Mouse (Mus musculus) gonadal fat pad, adult 2 months (tissue): ENCODE measurements around the gene Arhgap31. TPM values are rescaled to one million over a fixed set of nuclear protein-coding genes. Genes with fewer than 3 reads are reported as not detected.

Experiments used
- DNase-seq: peaks from one replicate; pipeline ENCODE4 v3.0.0-alpha.2; 2012; ENCODE audit warnings: low read depth
- polyA plus RNA-seq: library from polyadenylated mRNA; depleted of rRNA; stranded (reverse); fragments of >200 nt; gene quantifications from 2 replicates; pipeline ENCODE4 v1.2.3, GENCODE M21; 2012; rRNA removed

The Arhgap31 gene
- polyA plus RNA-seq = 13.1 and 18.1 TPM in 2 replicates

DNA sequence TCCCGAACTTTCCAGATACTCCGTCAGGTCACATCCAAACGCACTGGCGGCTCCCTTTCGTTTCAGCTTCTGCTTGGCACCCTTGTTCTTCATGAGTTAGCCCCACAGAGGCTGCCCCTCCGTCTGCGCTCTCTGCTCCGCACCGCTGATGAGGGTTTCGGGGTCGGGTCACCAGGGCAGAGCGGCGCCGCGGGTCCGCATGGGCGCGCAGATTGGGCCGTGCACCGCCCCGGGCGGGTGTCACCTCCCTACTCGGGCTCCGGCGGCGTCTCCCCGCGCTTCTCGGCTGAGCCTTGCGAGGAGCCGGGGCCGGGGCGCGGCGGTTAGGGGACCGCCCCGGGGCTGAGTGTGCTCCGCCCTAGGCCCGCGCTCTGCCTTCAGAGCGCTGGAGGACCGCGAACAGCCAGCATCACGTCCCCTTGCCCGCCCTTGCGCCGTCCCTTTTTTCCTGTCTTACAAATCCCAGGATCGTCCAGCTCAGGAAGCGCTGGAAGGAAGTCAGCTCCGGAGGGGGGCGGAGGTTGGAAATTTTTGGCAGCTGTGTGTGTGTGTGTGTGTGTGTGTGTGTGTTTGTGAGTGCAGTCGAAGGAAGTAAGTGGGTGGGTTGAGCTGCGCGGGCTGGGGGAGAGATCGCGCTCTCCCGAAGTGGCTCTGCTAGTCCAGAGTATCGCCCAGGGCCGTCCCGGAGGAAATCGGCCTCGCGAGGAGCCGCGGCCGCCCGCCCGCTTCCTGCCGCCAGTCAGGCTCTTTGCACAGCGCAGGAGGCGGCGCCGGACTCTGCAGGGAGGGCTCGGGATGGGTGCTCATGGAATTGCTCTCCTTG is at the start of gene Arhgap31:
TSS of gene Arhgap31 (minus strand) at position 694 of the 823 bp plus-strand sequence.
- no peak for DNase-seq

GRCm38 (mm10) chr16:38762401-38762800 is 49.3 kb upstream of the Arhgap31 start:
- no peak for DNase-seq

GRCm38 (mm10) chr16:38761972-38762371 is 48.9 kb upstream of the Arhgap31 start:
- no peak for DNase-seq

DNA sequence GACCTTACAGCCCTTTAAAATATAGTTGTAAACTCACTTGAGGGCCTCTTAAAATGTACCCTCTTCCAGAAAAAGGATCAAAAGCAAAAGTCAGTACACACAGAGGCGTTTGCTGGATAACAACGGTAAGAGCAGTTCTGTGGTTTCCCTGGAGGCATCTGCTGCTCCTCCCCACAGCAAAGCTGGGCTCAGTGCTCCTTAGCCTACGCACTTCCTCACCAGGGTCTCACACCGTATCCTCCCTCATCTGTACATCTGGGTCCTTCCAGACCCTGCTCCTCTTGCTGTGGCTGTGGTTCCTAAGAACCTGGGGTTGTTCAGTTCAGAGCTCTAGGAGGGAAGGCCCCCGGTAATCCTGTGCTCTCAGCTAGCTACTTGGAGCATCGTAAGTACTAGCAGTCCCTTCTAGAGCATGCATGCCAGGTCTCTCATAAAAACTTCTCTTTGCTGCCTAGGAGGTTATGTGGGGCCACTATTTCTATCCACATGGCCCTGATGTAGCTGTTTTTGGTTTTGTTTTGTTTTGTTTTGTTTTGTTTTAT is 47.8 kb upstream of the Arhgap31 start:
- DNase-seq = no peak

- no peak for DNase-seq
Observed at GRCm38 (mm10) chr16:38760239-38760638, 47.2 kb upstream of the Arhgap31 start.

- no peak for DNase-seq
Observed at GRCm38 (mm10) chr16:38758104-38758861, 45.2 kb upstream of the Arhgap31 start.

GRCm38 (mm10) chr16:38757626-38758025 is 44.6 kb upstream of the Arhgap31 start:
- no peak for DNase-seq

DNA sequence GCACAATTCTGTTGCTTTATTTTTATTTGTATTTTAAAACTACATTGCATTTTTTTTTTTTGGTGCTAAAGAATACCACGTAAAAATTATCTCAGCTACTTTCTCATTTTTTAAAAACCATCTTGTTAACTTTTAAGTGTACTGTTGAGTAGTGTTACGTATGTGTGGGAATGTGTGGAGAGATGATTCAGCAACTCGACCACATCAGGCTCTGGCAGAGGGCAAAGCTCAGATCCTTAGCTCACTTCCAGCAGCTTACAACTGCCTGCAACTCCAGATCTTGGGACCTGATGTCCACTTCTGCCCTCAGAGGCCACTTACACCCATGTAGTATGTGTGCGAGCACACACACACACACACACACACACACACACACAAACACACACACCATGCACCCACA is 43.5 kb upstream of the Arhgap31 start:
- no peak for DNase-seq

DNA sequence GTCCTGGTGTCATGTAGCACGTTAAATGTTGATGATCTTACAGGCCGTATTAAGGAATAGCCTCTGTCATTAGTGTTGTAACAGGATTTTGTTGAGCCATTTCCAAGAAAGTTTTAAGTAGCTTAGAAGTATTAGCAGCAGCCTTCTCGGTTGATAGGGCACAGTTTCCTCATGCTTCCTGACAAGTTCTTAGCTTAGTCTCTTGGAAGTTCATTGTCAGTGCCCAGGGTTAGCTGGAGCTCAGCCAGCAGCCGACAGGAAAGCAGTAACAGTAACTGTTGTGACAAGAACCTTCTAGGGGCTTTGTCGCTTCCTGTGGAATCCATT is 43.1 kb upstream of the Arhgap31 start:
- DNase-seq = peak; percentile 60

DNA sequence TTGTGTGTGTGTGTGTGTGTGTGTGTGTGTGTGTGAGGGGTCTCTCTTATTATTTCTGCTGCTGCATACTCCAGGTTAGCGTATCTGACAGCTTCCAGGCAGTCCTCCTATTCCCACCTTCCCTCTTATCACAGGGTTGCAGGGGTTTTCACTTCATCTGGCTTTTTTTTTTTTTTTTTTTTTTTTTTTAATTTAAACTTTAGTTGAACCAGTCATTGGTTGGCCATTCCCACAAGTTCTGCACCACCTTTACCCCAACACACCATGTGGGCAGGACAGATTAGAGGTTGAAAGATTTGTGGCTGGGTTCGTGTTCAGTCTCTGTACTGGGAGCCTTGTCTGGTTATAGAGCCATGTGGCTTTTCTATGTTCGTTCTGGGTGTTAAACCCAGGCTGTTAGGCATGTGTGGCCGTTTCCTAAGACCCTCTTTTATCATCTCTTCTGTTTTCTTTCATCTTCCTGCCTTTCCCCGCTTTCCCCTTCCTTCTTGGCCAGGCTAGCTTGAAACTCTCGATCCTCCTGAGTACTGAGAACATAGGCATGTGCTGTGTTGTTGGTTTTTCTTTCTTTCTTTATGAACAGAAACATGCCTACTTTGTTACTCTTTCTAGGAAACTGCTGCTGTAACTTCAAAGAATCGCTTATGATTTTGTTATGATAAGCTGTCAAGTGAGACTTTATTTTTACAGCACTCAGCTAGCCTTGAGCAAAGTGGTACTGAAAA is 42.5 kb upstream of the Arhgap31 start:
- no peak for DNase-seq

- DNase-seq = no peak
Observed at GRCm38 (mm10) chr16:38753631-38754030, 40.6 kb upstream of the Arhgap31 start.

DNA sequence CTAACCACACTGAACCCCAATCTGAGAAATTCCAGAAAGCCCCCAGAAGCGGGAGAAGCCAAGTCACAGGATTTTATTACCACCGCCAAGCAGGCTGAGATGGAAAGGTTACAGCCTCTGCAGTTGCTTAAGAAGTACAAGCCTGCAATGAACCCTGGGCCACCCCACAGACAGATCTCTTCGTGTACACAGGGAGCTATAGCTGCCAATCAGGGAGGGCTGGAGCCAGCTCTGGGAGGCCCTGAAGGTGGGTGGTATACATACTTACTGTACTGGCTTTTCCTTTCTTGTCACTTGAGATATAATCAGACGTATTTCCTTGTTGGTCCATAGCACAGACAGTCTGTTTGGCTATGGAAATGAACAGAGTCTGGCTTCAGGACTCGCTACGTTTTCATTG is 37.7 kb upstream of the Arhgap31 start:
- DNase-seq = no peak

DNA sequence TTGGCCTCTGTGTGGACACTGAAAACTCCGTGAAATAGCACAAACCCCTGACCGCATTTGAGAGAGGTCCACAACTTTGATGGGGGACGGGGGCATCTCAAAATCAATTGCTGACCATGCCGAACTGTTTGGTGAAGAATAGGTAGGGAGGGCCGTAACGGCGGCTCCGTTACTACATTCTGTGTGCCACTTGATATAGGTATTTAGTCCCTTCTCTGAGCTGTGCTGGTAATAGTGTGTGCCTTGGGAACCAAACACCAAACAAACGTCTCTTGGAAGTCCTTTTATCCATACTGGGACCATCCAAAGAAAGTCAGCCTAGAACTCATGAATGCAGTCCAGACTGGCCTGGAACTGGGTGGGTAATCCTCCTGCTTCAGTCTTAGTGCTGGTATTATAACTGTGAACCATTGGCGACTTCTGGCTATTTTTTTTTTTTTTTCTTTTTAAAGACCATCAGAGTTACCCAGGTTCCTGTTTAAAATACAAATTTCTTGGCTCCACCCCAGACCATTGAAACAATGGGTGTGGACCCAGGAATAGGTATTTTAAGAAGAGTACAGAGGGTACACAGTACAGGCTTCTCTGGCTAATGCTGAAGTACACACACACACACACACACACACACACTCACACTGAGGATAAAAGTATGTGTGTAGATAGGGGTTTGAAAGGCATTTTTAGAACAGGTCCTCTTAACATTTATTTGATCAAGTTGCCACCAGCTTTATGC is 31.0 kb upstream of the Arhgap31 start:
- DNase-seq = no peak

- DNase-seq = no peak
Observed at GRCm38 (mm10) chr16:38742659-38743131, 29.6 kb upstream of the Arhgap31 start.

DNA sequence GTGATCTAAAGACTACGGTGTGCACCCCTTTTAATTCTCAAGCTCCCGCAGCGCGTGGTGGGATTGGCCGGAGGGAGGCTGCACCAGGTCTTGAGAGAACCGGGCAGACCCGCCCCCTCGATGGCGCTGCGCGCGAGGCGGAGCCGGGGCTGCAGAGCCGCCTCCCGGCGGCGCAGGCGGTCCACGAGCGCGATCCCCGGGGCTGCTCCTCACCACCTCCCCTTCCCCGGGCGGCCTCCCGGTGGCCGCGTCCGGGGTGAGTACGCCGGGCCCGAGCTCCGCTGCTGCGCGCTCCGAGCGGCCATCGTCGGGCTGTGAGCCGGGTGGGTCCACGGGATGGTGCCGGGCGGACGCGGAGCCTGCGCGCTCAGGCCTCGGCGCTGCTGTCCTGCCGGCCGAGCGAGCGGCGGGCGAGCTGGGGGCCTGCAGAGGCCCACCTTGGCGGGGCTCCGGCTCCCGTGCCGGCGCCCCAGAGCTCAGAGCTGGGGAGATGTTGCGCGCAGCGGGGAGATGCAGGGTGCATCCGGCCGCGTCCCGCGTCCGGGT is 29.1 kb upstream of the Arhgap31 start, which contains the start of gene B4galt4:
TSS of gene B4galt4 (plus strand) at position 152 of the 546 bp plus-strand sequence.
- no peak for DNase-seq

GRCm38 (mm10) chr16:38741204-38741903 is 28.3 kb upstream of the Arhgap31 start:
- no peak for DNase-seq

DNA sequence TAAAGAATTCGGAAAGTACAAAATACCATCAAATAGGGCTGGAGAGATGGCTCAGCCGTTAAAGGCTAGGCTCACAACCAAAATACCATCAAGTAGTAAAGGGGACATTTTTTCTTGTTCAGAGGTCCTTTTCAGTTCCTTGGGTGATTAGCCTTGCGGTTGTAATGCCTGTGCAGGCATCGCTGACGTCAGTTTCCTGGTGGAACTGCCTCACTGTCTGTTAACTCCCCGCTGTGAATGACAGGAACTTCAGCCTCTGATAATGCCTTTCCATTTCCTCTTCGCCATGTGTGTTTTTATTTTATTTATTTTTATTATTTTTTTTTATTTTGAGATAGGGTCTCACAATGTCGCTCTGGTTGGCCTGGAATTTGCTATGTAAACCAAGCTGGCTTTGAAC is 17.8 kb upstream of the Arhgap31 start:
- no peak for DNase-seq

DNA sequence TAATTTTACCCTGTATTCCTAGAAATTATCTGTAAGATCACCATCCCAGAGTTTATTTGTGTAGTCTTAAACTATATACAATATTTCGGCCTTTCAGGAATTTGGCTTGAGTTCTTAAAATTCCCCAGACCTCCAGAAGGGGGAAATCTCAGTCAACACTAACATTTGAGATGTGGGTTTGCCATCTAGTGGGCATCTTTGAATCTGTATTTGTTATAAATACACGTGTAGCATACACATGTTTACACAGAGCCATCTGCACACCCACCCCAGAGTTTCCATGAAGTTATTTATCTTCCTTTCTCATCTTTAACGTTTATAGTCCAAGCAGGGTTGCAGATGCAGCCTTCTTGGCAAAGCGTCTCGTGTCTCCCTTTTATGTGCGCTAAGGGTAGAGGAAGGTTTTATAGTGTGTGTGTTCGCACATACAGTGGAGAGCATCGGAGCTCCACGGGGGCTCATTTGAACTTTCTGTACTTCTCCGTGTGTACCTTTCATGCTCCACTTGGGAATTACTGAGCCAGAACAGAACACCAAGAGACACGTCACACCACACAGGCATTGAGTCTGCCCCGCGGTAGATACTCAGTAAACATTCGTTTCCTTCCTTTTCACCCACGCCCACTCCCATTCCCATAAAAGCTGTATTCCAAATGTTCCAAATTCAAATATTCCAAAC is 16.7 kb upstream of the Arhgap31 start:
- DNase-seq = no peak

- no peak for DNase-seq
Observed at GRCm38 (mm10) chr16:38729139-38729538, 16.1 kb upstream of the Arhgap31 start.
